Mouse (Mus musculus) granulocyte monocyte progenitor cell, adult 5-6 weeks (primary cell): ENCODE results near the gene Rmnd5b. TPM values are rescaled to one million over a fixed set of nuclear protein-coding genes. Genes with fewer than 3 reads are reported as not detected.
"Not testable (repeated sequence)": the region's sequence is repeated elsewhere in the genome, so short reads cannot be mapped to it uniquely, and the experiment has no call there.

Source experiments
- ATAC-seq: replicated peaks from 2 replicates; pipeline ENCODE4 v1.8.0; 2016; ENCODE audit warnings: mild to moderate bottlenecking, moderate TSS enrichment, inconsistent platforms; ENCODE audit not compliant: poor library complexity, severe bottlenecking
- total RNA-seq, 2 experiments: library from RNA; stranded (forward) in 1 of 2; stranded (reverse) in 1 of 2; fragments of 200-712, 200-1000 nt in 1 of 2; fragments of >200 nt in 1 of 2; fragmentation: Nextera tagmentation in 1 of 2; gene quantifications; 2 replicates each; pipeline ENCODE4 v1.2.3; 2014 to 2017

Rmnd5b gene
- total RNA-seq, 2 experiments from 2014 or later, result 12.8 to 19.2 TPM

- peak; percentile 13 for ATAC-seq
Measured at GRCm38 (mm10) chr11:51650261-51650660, 14.6 kb upstream of the Rmnd5b start.

DNA sequence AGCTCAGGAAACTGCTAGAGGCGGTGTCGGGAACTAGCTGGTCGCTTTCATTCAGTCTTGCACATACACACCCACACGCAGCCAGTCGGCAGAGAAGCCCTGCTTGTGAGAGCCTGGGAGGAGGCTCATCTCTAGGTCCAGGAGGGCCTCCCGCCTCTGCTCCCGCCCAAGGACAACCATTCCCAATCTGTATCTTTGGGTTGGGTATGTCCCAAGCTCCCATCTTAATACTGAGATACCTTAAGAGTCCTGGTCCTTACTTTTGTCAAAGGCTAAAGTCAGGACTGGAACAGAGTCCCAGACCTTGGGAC is 14.1 kb upstream of the Rmnd5b start:
- peak; percentile 42 for ATAC-seq

- no peak for ATAC-seq
Measured at GRCm38 (mm10) chr11:51649111-51649888, 13.6 kb upstream of the Rmnd5b start.

- ATAC-seq, result no peak
Measured at GRCm38 (mm10) chr11:51648566-51648965, 12.9 kb upstream of the Rmnd5b start.

GRCm38 (mm10) chr11:51646751-51647667 is 11.3 kb upstream of the Rmnd5b start:
- no peak for ATAC-seq

- no peak for ATAC-seq
Measured at GRCm38 (mm10) chr11:51646245-51646644, 10.5 kb upstream of the Rmnd5b start.

DNA sequence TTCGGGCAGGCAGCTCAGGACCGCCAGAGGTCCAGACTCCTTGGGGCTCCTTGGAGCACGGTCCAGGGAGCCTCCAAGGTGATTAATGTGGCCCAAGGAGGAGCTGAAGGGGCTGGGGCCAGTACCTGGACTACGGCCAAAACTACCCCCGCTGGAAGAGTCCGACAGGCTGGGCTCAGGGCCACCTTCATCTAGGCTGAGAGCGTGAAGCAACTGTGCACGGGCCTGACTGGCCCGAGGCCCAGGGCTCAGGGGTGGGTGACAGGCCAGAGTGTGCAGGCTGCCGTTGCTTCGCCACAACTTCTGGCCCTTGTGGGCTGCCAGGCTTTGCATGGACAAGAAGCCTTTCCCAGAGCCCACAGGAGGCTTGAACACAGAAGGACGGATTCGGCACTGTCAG is 9.6 kb upstream of the Rmnd5b start:
- ATAC-seq, result no peak

- peak; percentile 89 for ATAC-seq
Measured at GRCm38 (mm10) chr11:51644217-51644616, 8.5 kb upstream of the Rmnd5b start.

DNA sequence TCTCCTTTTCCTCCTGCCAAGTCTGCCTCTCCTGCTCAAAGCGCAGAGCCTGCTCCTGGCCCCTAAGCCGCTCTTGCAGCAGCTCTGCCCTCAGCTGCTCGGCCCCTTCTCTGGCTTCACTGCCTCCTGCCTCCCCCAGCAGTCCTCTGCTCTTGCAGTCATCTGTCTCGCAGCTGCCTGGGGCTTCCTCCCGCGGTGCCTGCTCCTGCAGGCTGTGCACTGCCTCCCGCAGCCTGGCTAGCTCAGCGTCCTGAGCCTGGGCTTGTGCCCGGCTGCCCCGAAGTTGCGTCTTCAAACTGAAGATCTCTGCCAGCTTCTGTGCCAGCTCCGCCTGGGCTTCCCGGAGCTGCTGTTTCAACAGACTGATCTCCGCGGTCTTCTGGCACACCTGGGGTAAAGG is 8.1 kb upstream of the Rmnd5b start:
- ATAC-seq, result peak; percentile 58

DNA sequence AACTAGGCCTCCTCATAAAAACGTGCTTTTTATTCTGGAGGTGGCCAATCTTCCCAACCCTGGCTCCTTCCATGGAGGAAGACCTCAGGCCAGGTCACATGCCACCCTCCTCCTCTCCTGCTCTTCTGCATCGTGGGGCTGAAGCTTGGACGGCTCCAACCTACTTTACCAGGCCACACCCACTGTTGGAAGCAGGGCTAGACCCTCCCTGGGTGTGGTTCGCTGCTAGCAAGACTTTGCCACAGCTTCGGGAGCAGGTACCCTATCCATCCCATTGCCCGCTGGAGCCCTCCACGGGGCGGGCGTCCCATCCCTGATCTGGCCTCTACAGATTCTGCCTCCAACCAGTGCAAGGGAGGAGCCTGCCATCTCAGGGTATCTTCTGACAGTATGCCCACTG is 7.5 kb upstream of the Rmnd5b start:
- ATAC-seq, result no peak

DNA sequence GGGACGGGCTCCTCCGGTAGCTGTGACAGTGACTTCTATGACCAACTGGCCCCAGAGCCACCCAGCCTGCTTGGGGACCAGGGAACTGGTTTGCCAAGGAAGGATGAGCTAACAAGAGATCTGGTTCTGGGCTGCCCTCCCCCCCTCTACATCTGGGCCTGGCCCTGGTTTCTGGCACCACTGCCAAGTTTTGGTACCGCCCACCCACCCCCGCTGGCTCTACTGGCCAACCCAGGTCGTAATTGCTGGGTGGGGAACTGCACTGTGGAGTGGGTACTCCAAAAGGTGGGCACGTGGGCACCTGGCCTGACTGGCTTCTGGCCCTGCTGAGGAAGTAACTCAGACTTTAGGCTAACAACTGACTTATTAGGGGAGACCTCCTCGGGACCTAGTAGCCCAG is 5.1 kb upstream of the Rmnd5b start:
- ATAC-seq, result no peak

DNA sequence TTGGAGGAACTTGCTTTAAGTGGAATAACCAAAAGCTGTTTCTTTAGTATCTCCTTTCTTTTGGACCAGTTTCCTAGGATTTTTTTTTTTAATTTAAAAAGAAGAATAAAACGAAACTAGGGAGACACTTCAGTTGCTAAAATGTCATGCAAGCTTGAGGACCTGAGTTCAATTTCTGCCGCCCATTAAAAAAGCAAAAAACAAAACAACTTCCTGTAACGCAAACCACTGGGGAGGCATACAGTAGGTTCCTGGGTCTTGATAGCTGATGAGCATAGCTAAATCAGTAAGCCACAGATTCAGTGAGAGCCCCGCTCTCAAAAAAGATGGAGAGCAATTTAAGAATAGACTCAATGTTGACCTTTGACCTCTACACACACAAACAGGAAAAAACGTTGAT is 2.8 kb upstream of the Rmnd5b start:
- ATAC-seq, result no peak

GRCm38 (mm10) chr11:51637971-51638414 is 2.3 kb upstream of the Rmnd5b start:
- ATAC-seq, result peak; percentile 85

DNA sequence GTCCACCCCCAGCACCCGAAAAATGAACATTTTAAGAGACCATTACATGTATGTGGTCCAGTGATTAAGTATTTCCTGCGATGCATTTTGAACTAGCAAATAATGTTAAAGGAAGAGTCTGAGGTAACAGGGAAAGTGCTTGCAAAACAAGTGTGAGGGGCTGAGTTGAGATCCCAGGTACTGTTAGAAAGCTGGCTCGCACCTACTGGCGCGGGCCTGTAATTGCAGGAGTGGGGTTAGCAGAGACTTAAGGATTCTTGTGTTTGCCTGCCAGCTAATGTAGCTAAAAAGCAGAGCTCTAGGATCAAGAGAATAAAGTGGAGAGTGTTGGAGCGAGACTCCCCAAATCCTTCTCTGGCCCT is 608 bp upstream of the Rmnd5b start:
- ATAC-seq, result peak; percentile 43

GRCm38 (mm10) chr11:51635127-51635524 is 570 bp downstream of the Rmnd5b start:
- ATAC-seq, result no peak

DNA sequence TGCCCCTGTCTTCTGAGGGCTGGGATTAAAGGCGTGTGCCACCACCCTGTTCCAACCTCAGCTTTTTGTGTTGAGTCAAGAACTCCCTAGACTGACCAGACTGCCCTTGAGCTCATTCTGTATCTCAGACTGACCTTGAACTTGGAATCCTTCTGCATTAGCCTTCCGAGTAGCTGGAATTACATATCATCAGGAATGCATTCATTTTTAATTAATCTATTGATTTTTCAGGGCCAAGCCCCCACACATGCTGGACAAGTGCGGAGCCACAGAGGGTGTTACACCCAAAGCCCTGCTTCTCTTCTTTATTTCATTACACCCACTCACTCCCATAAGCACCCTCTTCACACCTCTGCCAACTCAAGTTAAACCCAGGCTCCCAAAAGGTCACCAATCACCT is 2.0 kb downstream of the Rmnd5b start:
- ATAC-seq, result no peak

DNA sequence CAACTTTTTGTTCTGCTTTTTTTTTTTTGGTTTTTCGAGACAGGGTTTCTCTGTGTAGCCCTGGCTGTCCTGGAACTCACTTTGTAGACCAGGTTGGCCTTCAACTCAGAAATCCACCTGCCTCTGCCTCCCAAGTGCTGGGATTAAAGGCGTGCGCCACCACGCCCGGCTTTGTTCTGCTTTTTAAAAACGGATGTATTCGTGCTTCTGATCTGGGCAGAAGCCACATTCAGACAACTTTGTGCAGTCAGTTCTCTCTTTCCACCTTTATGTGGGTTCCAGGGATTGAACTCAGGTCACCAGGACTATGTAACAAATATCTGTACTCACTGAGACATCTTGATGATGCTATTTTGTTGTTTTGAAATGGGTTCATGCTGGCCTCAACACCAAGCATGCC is 2.5 kb downstream of the Rmnd5b start:
- ATAC-seq, result not testable (repeated sequence)

- peak; percentile 33 for ATAC-seq
Measured at GRCm38 (mm10) chr11:51632130-51632753, 3.5 kb downstream of the Rmnd5b start.

- no peak for ATAC-seq
Measured at GRCm38 (mm10) chr11:51629651-51630314, 5.9 kb downstream of the Rmnd5b start.

- ATAC-seq, result no peak
Measured at GRCm38 (mm10) chr11:51627907-51628306, 7.8 kb downstream of the Rmnd5b start.

GRCm38 (mm10) chr11:51627425-51627824 is 8.3 kb downstream of the Rmnd5b start:
- ATAC-seq, result no peak
